Mouse (Mus musculus) layer of hippocampus, postnatal 14 days (tissue): Measurements from ENCODE around the gene 2010111I01Rik. TPM values are rescaled to one million over a fixed set of nuclear protein-coding genes. Genes with fewer than 3 reads are reported as not detected.

Experiments
- DNase-seq, 2 experiments: peaks; one replicate each; pipeline ENCODE4 v3.0.0; 2021 to 2022; ENCODE audit warnings: low spot score in 2 of 2, mixed read lengths in 1 of 2
- total RNA-seq, 2 experiments: library from RNA; stranded (reverse); gene quantifications; 2 replicates each; pipeline ENCODE4 v1.2.3; 2021

Gene 2010111I01Rik
- total RNA-seq, 2 experiments from 2014 or later, result 72.1 to 92.0 TPM

DNA sequence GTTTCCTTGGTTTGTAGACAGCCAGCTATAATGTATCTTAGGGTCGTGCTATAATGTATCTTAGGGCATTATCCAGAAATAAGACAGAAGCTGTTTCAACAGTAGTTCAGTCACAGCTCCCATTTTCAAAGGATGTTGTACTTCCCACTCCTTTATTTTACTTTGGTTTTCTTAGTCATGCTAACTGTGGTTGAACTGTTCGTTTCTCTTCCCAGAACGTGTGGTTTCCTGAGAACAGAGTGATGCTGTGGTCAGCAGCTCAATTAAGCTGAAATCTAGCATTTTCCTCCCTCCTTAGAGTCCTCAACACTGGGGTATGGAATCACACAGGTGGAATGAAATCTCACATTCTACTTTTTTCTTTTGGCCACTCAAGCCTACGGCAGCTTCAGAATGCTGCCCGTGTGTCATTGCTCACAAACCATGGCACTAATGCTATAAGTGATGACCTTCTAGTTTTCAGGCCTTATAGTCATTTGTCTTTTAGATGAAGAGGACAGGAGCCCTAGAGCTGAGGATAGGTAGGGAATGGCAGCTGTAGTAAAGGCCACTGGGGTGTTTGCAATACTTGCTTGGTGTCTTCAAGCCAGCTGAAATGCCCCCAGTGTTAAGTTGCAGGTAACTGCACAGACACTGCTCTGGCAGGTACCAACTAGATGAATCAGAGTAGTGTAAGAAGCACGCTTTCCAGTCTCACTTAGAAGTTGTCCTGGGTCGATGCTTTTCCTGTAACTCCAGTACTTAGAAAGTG lies 289.4 kb downstream of the 2010111I01Rik start:
- no peak for DNase-seq

GRCm38 (mm10) chr13:63255519-63256011 lies 290.9 kb downstream of the 2010111I01Rik start:
- no peak for DNase-seq

- DNase-seq, result no peak
Observed at GRCm38 (mm10) chr13:63256146-63256545, 291.5 kb downstream of the 2010111I01Rik start.

GRCm38 (mm10) chr13:63256807-63257206 lies 292.1 kb downstream of the 2010111I01Rik start:
- no peak for DNase-seq

GRCm38 (mm10) chr13:63258167-63258582 lies 293.5 kb downstream of the 2010111I01Rik start:
- no peak for DNase-seq

GRCm38 (mm10) chr13:63258671-63259070 lies 294.0 kb downstream of the 2010111I01Rik start:
- DNase-seq, result no peak

- DNase-seq, result no peak
Observed at GRCm38 (mm10) chr13:63260133-63260532, 295.4 kb downstream of the 2010111I01Rik start.

DNA sequence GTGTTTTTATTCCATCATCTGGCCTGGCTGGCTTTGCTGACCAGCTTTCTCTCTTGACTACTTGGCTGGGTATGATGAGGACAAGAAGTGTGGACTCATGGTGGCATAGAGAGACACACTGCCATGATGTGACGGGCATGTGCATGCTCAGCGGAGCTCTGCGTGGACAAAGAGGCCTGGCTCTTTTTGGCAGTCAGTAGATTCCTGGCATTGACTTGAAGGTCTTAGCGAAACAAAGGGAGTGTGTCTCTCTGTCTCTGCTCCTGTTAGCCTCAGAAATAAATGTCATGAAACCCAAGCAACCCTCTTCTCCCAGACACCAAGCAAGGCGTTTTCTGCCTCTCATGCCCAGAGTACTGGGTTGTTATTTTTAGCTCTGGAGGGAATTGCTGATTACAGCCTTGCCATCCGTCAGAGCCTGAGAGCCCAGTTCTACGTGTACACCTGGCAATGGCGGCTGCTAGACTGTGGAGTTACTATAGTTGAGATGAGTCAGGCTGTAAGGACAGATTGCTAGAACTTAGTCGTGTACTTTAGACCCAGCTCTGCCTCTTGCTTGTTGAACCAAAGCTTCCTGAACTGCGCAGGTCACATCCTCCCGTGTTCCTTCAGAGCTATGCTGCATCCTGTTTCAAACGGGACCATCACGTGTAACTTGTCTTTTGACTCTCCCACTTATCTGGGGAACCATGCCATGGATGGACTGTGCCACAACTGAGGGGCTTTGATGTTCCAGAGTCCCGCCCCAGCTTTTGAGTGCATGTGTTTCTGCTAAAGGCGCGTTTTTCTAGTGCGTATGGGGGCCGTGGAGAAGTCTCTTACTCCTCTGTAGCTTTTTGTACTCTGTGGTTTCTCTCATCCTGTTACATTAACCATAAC lies 296.3 kb downstream of the 2010111I01Rik start:
- no peak for DNase-seq

- DNase-seq, result no peak
Observed at GRCm38 (mm10) chr13:63261676-63262075, 297.0 kb downstream of the 2010111I01Rik start.

DNA sequence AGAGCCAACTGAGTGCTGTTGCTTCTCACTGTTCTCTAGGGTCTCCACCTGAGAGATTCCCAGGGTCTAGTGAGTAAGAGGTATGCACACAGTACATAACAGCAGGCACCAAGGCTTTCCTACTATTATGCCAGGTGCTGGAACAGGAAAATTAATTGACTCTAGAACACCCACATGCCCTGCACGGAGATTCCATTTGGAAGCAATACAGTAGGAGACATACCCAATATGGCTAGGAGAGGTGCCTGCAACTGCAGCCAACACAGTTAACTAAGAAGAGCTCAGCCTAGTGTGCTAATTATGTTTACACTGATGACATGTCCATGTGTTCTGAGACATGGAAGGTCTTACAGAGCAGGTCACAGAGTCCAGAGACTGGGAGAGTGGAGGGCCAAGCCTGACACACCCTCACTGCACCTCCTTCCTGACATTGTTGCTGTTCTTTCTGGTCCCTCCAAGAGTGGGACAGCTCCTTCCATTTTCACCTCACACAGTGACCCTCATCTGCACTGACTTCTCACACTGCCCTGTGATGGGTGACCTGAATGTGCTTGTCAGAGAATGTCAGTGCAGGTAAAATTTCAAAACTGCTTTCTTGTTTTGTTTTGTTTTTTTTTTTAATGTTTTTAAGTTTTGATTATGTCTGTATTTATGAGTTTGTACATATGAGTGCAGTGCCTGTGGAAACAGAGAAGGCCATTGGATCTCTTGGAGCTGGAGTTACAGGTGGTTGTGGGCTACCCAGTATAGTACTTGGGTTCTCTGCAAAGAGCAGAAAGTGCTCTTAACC lies 297.7 kb downstream of the 2010111I01Rik start:
- DNase-seq, result no peak

- no peak for DNase-seq
Observed at GRCm38 (mm10) chr13:63268371-63268770, 303.7 kb downstream of the 2010111I01Rik start.

- no peak for DNase-seq
Observed at GRCm38 (mm10) chr13:63268776-63269175, 304.1 kb downstream of the 2010111I01Rik start.

DNA sequence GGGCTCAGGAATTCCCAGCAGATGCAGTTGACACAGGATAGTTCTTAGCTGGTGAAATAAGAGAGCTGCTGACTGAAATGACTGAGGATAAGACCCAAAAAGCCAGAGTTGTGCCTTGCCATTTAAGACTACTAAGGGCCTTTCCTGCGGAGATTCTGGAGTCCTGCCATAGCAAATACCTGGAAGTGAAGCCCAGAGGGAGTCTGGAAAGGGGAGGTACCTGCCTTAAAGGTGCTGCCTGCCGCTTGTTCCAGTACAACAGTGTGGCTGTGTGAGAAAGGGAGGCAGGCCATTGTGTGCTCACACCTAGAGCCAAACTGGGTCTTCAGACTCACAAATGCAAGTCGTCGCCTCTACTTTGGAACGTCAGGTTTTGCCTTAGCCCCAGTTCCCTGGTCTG lies 305.5 kb downstream of the 2010111I01Rik start:
- no peak for DNase-seq

DNA sequence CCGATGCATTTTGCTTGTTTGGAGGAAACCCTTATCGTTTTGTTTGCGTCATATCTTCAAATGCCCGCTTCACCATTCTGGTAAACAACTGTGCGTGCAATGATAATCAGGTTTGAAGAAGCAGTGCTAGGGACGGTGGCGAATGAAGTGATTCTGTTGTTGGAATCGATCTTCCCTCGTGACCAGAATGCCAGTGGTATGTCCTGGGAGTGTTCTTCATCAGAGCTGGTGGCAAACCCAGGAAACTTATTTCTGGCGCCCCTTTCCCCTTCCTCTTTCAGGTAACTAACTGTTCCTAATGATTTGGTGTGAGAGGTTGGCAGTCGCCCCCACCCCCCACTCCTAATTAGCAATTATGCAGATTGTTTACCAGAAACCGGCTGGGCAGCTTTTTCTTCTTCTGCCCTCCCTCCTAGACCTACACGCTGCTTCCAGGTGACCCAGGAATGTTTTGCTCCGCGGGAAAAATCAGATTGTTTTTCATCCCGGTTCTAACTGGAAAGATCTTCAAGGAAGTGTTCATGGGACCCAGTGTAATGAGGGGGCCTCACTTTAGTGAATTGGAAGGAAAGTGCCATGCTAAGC lies 307.4 kb downstream of the 2010111I01Rik start:
- DNase-seq, result no peak

DNA sequence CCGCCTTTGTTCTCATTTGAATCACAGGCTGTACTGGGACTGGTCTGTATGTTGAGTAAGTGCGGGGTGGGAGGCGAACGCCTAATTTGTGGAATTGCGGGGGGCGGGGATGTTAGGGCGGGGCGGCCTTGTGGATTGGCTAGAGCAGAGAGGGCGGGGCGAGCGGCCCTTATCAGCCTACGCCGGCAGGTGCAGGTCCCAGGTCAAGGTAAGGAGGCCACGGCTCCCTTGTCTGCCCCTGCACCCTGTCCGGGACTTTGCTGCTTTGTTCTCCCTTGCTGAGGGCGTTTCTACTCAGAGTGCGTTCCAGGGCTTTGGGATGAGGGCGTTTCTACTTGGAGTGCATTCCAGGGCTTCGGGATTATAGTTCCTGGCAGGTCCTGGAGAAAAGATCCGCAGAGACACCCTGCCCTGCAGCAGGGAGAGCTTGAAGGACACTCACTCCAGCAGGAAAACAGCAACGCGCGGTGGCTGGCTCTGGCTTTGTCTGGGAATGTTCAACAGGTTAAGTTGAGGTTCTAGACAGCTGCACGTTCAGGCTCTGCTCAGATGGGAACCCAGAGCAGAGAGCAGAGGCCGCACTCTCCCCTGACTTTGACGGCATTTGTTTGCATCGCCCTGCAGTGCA lies 308.0 kb downstream of the 2010111I01Rik start:
- DNase-seq, result no peak

DNA sequence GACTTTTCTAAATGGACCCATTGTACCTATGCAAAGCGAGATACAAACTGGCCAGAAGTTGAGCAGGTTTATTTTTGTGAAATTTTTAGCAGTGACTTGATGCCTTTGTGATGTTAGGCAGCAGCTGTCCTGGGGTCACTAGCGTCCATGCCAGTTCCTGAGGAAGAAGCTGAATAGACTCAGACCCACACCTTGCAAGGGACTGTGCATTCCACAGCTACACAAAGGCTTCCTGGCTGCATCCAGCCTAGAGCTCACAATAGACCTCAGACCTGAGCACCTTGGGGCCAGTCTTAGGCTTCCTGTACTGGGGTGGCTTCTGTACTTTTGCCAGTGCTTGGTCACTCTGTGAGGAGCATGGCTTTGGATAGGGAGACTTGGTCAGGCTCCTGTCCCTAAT lies 309.2 kb downstream of the 2010111I01Rik start:
- no peak for DNase-seq

- DNase-seq, result no peak
Observed at GRCm38 (mm10) chr13:63274488-63275166, 309.9 kb downstream of the 2010111I01Rik start.

- no peak for DNase-seq
Observed at GRCm38 (mm10) chr13:63276389-63276788, 311.7 kb downstream of the 2010111I01Rik start.

GRCm38 (mm10) chr13:63277316-63277715 lies 312.6 kb downstream of the 2010111I01Rik start:
- no peak for DNase-seq

DNA sequence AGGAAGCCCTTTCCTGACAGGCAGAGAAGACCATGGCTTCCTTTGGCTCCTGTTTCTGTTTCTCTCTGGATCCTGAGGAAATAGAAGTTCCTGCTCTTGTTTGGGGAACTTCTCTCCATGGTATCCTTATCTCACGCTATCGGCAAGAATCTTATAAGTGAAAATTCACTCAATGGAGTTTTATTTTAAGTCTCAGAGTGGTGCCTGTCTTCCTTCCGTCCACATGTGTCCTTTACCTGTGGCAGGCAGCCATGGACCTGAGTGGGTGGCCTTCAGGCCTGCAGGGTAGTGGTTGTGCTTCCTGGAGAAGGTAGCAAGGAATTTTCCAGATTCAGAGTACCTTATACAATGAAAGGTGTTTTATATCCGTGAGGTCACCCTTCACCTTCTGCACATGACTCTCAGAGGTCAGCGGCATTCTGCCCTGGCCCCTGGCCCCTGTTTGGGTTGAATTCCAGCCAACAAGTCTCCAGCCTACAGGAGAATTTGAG lies 313.5 kb downstream of the 2010111I01Rik start:
- DNase-seq, result no peak
